Mouse (Mus musculus) cortical plate, adult 2 months (tissue): ENCODE data around the gene Ezr. TPM values are rescaled to one million over a fixed set of nuclear protein-coding genes. Genes with fewer than 3 reads are reported as not detected.
"Not testable (repeated sequence)": the region's sequence is repeated elsewhere in the genome, so short reads cannot be mapped to it uniquely, and the experiment has no call there.

Experiments
- H3K27ac ChIP-seq: fragments of 200-500 bp; 2 replicates; pipeline ENCODE4 v1.5.1; 2012; ENCODE audit warnings: low read length, control low read depth, inconsistent platforms; ENCODE audit not compliant: insufficient read depth
- H3K4me1 ChIP-seq: fragments of 200-500 bp; 2 replicates; pipeline ENCODE4 v1.6.1; 2011; ENCODE audit warnings: low read length; ENCODE audit not compliant: control insufficient read depth, insufficient read depth
- H3K4me3 ChIP-seq: fragments of 200-500 bp; 2 replicates; pipeline ENCODE4 v1.5.1; 2011; ENCODE audit warnings: mild to moderate bottlenecking, low read length, control low read depth; ENCODE audit not compliant: insufficient read depth
- CTCF ChIP-seq: fragments of 200-500 bp; IDR thresholded peaks from 2 replicates; pipeline ENCODE4 v1.5.1; 2011; ENCODE audit warnings: mild to moderate bottlenecking, control low read depth, low read length; ENCODE audit not compliant: insufficient read depth; ENCODE audit errors: extremely low read depth
- POLR2A ChIP-seq: fragments of 200-500 bp; IDR thresholded peaks from 2 replicates; pipeline ENCODE4 v1.6.1; 2011; ENCODE audit warnings: mild to moderate bottlenecking, low read length, control low read depth; ENCODE audit not compliant: insufficient read depth; ENCODE audit errors: extremely low read depth
- polyA plus RNA-seq: library from polyadenylated mRNA; depleted of rRNA; stranded (reverse); fragments of >200 nt; gene quantifications from 2 replicates; pipeline ENCODE4 v1.2.3, GENCODE M21; 2012

Gene Ezr
- polyA plus RNA-seq, 1 experiment: 53.2 TPM

DNA sequence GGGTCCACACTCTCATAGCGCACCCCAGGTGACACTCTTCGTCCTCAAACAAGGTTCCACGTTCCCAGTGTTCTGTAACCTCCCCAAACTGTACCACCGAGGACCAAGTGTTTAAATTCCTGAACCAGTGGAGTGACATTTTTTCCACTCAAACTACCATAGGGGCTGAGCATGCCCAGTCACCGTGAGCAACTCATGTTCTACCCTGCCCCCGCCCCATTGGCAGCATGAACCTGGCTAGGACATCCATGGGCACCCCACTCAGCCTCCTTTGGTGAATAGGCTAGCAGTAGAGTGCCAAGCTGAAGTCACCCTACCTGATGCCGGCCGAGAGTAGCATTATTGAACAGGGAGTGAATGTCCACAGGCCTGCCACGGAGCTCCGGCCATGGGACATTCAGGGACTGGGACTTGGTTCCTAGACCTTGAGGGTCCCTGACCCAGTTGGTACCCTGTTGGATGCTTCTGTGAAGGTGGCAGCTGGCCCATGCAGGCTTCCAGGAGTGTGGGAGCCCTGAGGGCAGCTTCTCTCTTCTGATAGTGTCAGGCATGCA, 49.2 kb downstream of the Ezr start:
- H3K4me1 ChIP-seq: no peaks in the 10 kb centered on the region

GRCm38 (mm10) chr17:6732665-6733064, 49.9 kb downstream of the Ezr start:
- Histone ChIP-seq H3K27ac (no peak overlapping the region), H3K4me1 (no peaks in the 10 kb centered on the region), H3K4me3 (no peak overlapping the region)
- no peak for TF ChIP-seq POLR2A
- no peak for TF ChIP-seq CTCF

More for the DNA sequence above, 49.2 kb downstream of the Ezr start:
- TF ChIP-seq CTCF: no peak
- no peak for TF ChIP-seq POLR2A
- no peak overlapping the region for H3K27ac ChIP-seq
- H3K4me3 ChIP-seq: no peak overlapping the region

DNA sequence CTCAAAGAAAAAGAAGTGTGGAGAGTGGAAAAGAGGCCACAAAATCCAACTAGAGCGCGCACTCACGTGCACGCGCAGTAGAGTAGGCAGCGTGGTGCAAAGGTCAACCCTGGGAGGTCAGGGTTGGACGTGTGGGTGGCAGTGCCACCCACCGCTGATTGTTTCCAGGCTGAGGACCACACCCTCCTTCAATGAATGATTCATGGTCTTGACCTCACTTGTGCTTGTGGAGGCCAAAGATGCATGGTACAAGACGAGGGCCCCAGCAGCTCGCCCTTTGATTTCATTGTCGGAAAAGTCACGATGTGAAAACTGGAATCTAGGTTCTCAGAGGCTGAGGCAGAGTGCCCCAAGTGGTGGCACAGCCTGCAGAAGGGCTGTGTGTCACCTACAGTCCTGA, 51.0 kb downstream of the Ezr start:
- Histone ChIP-seq H3K27ac (no peak overlapping the region), H3K4me1 (no peaks in the 10 kb centered on the region), H3K4me3 (no peak overlapping the region)
- TF ChIP-seq POLR2A: no peak

- Histone ChIP-seq H3K4me1 (no peaks in the 10 kb centered on the region), H3K27ac (no peak overlapping the region), H3K4me3 (no peak overlapping the region)
- no peak for TF ChIP-seq POLR2A
- no peak for TF ChIP-seq CTCF
Measured at GRCm38 (mm10) chr17:6731132-6731531, 51.5 kb downstream of the Ezr start.

DNA sequence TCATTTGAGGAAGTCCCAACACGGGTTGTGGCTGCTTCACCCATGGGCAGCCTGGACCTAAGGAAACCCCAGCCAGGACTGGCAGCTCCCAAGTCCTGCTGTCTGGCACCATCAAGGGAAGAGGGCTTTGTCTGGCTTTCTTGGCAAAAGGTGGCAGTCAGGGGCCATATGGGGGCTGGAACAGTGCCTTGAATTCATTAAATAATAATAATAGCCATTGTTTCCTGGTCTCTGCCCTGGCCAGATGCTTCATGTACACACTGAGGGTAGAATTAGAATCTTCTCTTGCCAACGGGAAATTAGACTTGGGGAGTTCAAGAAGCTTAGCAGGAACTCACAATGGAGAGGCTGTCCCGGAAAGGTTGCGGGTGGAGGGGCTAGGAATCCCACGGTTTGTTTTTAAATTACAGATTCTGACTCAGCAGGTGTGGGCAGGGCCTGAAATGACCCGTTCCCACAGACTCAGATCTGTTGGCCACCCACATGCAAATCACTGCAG, 53.3 kb downstream of the Ezr start:
- TF ChIP-seq CTCF: no peak
- TF ChIP-seq POLR2A: no peak
- Histone ChIP-seq H3K4me1 (no peaks in the 10 kb centered on the region), H3K4me3 (no peak overlapping the region), H3K27ac (no peak overlapping the region)

GRCm38 (mm10) chr17:6727996-6728610, 54.5 kb downstream of the Ezr start:
- no peak overlapping the region for H3K4me3 ChIP-seq
- TF ChIP-seq CTCF (no peak), POLR2A (no peak)
- H3K4me1 ChIP-seq: no peaks in the 10 kb centered on the region
- H3K27ac ChIP-seq: no peak overlapping the region

GRCm38 (mm10) chr17:6713944-6714343, 68.6 kb downstream of the Ezr start:
- H3K27ac ChIP-seq, H3K4me1 ChIP-seq, H3K4me3 ChIP-seq: not testable (repeated sequence)

GRCm38 (mm10) chr17:6713483-6713882, 69.1 kb downstream of the Ezr start:
- not testable (repeated sequence) for H3K4me1 ChIP-seq, H3K4me3 ChIP-seq, H3K27ac ChIP-seq

- H3K4me3 ChIP-seq, H3K27ac ChIP-seq, H3K4me1 ChIP-seq: not testable (repeated sequence)
Measured at GRCm38 (mm10) chr17:6708194-6708593, 74.4 kb downstream of the Ezr start.

DNA sequence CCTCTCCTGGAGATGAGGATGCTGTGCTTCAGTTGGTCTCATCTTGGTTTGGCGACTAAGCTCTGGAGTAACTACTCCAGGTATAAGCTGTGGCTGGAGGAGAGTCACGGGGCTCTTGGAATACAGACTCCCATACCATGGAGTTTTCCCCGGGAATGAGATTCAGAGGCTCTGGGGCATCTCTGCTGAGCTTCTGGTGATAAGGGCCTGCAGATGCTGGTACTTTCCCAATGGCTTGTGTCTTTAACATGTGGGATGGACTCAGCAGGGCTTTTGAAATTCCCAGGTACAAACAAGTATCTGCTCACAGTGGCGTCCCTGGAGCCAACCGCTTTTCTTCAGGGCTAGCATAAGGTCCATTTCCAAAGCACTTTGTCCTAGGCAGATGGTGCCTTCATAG, 75.2 kb downstream of the Ezr start:
- not testable (repeated sequence) for H3K27ac ChIP-seq, H3K4me3 ChIP-seq, H3K4me1 ChIP-seq

DNA sequence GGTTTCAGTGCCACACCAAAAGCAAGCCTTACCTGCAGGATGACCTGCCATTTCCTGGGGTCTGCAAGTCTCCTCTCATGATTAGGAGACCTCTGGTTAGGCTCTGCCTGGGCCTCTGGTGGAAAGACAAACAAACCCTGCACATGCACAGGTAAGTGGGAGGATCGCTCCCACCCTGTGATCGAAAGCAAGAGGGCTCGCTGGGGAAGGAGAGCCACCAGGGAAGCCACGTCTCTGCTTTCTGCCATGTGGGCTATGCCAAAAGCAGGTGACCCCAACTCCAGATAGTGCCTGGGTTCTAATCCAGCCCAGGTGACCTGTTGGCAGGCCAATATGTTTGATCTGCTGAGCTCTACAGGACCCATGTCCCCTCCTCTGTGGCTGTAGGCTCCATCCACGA, 76.1 kb downstream of the Ezr start:
- H3K4me1 ChIP-seq, H3K27ac ChIP-seq, H3K4me3 ChIP-seq: not testable (repeated sequence)

- not testable (repeated sequence) for H3K27ac ChIP-seq, H3K4me3 ChIP-seq, H3K4me1 ChIP-seq
Measured at GRCm38 (mm10) chr17:6703381-6704270, 79.0 kb downstream of the Ezr start.

- H3K27ac ChIP-seq, H3K4me3 ChIP-seq, H3K4me1 ChIP-seq: not testable (repeated sequence)
Measured at GRCm38 (mm10) chr17:6702625-6703221, 79.9 kb downstream of the Ezr start.

DNA sequence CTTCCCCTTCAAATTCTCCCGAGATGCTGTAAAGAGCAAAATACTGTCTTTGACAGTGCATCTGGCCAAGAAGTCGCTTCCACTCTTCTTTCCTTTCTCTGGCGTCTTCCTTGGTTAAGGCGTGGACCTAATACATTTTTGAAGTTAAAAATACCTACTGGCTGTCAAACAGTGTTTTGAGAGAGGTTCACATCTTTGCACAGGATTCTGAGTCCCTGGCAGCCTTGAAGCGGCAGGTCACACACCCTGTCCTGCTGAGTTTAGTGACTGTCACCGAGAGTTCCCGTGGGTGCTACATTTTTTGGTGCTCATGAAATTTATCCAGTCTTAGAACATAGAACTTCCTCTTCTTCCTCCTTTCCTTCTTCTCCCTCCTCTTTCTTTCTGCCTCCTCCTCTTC, 82.5 kb downstream of the Ezr start:
- not testable (repeated sequence) for H3K27ac ChIP-seq, H3K4me3 ChIP-seq, H3K4me1 ChIP-seq

DNA sequence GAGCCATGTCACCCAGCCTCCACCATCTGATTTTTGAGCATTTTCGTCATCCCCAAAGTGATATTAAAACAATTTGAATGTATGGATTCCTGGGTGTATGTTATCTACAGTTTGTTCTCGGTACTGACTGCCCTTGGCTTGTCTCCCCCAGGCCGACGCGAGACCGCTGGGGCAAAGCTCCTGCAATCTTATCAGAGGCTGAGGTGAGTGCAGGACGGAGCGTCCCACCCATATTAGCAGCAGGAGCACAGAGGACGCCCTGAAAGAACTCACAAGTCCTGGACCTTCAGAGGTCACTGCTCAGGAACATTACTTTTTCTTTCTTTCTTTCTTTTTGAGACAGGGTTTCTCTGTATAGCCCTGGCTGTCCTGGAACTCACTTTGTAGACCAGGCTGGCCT, 83.1 kb downstream of the Ezr start:
- not testable (repeated sequence) for H3K27ac ChIP-seq, H3K4me3 ChIP-seq, H3K4me1 ChIP-seq
